Mouse (Mus musculus) forebrain, embryonic 16.5 days (tissue): ENCODE measurements around the gene Rnf111. TPM values are rescaled to one million over a fixed set of nuclear protein-coding genes. Genes with fewer than 3 reads are reported as not detected.

Experiments
- ATAC-seq: fragments of 200-750 bp; cut with Nextera tagmentation; 2 replicates; pipeline ENCODE4 v1.8.0; 2017; ENCODE audit warnings: mild to moderate bottlenecking, moderate library complexity
- H3K27ac ChIP-seq: fragments of 300-500 bp; sonication (generic); 2 replicates; pipeline ENCODE4 v1.5.1; 2014; ENCODE audit warnings: low read length, control low read depth
- H3K27me3 ChIP-seq: fragments of 300-500 bp; sonication (generic); replicated peaks from 2 replicates; pipeline ENCODE4 v1.6.1; 2014; ENCODE audit warnings: low read length; ENCODE audit not compliant: control insufficient read depth, insufficient read depth
- H3K36me3 ChIP-seq: fragments of 300-500 bp; sonication (generic); 2 replicates; pipeline ENCODE4 v1.6.1; 2014; ENCODE audit not compliant: control insufficient read depth, insufficient read depth
- H3K4me1 ChIP-seq: fragments of 300-500 bp; sonication (generic); replicated peaks from 2 replicates; pipeline ENCODE4 v1.6.1; 2014; ENCODE audit warnings: low read length; ENCODE audit not compliant: control insufficient read depth, insufficient read depth
- H3K4me2 ChIP-seq: fragments of 300-500 bp; sonication (generic); 2 replicates; pipeline ENCODE4 v1.6.1; 2014; ENCODE audit warnings: mild to moderate bottlenecking, low read length, control low read depth
- H3K4me3 ChIP-seq: fragments of 300-500 bp; sonication (generic); replicated peaks from 2 replicates; pipeline ENCODE4 v1.5.1; 2014; ENCODE audit warnings: mild to moderate bottlenecking, low read length, control low read depth
- H3K9ac ChIP-seq: fragments of 300-500 bp; sonication (generic); replicated peaks from 2 replicates; pipeline ENCODE4 v1.6.1; 2014; ENCODE audit warnings: low read depth, low read length, control low read depth
- H3K9me3 ChIP-seq: fragments of 300-500 bp; sonication (generic); 2 replicates; pipeline ENCODE4 v1.6.1; 2016; ENCODE audit warnings: low read length; ENCODE audit not compliant: control insufficient read depth
- WGBS: fragments of 180-500 bp; shearing (Covaris S2); extraction: QIAGEN DNeasy Blood & Tissue Kit; methylation state at CpG from one replicate; pipeline ENCODE4 v1.1.7; 2014; 5-methylcytosine and 5-hydroxymethylcytosine counted together
- polyA plus RNA-seq: library from polyadenylated mRNA; unstranded; fragments of >200 nt; fragmentation: Nextera tagmentation; extraction: Ambion mirVana; gene quantifications from 2 replicates; pipeline ENCODE4 v1.2.1, GENCODE M21; 2015

Rnf111 gene
- polyA plus RNA-seq, 1 experiment from 2014 or later, result 37.3 TPM

GRCm38 (mm10) chr9:70391660-70392562 lies 111.6 kb downstream of the Rnf111 start:
- Histone ChIP-seq H3K36me3 (no peaks in the 10 kb centered on the region), H3K27me3 (no peaks in the 10 kb centered on the region), H3K9me3 (no peaks in the 10 kb centered on the region), H3K9ac (no peak overlapping the region), H3K27ac (no peak overlapping the region), H3K4me2 (no peak overlapping the region), H3K4me3 (no peak overlapping the region), H3K4me1 (peaks cover 8% of the 10 kb centered on the region)
- 0 out of 2 replicates have a peak, but pooled peaks have one; percentile 12 for ATAC-seq
- 77% methylated on average over 12 of the region's 12 CpGs for WGBS

GRCm38 (mm10) chr9:70391042-70391441 lies 112.5 kb downstream of the Rnf111 start:
- H3K9me3 ChIP-seq, result no peaks in the 10 kb centered on the region
- no peak overlapping the region for H3K9ac ChIP-seq
- H3K27me3 ChIP-seq, result no peaks in the 10 kb centered on the region
- no peaks in the 10 kb centered on the region for H3K36me3 ChIP-seq
- WGBS, result 90% methylated on average over 5 of the region's 5 CpGs
- H3K4me2 ChIP-seq, result no peak overlapping the region
- peaks cover 8% of the 10 kb centered on the region for H3K4me1 ChIP-seq
- no peak overlapping the region for H3K27ac ChIP-seq
- H3K4me3 ChIP-seq, result no peak overlapping the region
- ATAC-seq, result no peak

- WGBS, result 92% methylated on average over 3 of the region's 3 CpGs
- no peaks in the 10 kb centered on the region for H3K36me3 ChIP-seq
Observed at GRCm38 (mm10) chr9:70389548-70389947, 114.0 kb downstream of the Rnf111 start.

GRCm38 (mm10) chr9:70387410-70388119 lies 116.0 kb downstream of the Rnf111 start:
- H3K27me3 ChIP-seq, result no peaks in the 10 kb centered on the region
- H3K4me1 ChIP-seq, result peaks cover 8% of the 10 kb centered on the region
- ATAC-seq, result no peak
- no peak overlapping the region for H3K27ac ChIP-seq
- WGBS, result 73% methylated on average over 4 of the region's 4 CpGs
- H3K4me3 ChIP-seq, result no peak overlapping the region
- H3K9ac ChIP-seq, result no peak overlapping the region
- no peaks in the 10 kb centered on the region for H3K36me3 ChIP-seq
- no peaks in the 10 kb centered on the region for H3K9me3 ChIP-seq
- no peak overlapping the region for H3K4me2 ChIP-seq

More at GRCm38 (mm10) chr9:70389548-70389947, 114.0 kb downstream of the Rnf111 start:
- Histone ChIP-seq H3K4me2 (no peak overlapping the region), H3K4me3 (no peak overlapping the region), H3K27me3 (no peaks in the 10 kb centered on the region), H3K4me1 (peaks cover 8% of the 10 kb centered on the region), H3K27ac (no peak overlapping the region), H3K9ac (no peak overlapping the region), H3K9me3 (no peaks in the 10 kb centered on the region)
- ATAC-seq, result no peak

- H3K9me3 ChIP-seq, result no peaks in the 10 kb centered on the region
- H3K27me3 ChIP-seq, result no peaks in the 10 kb centered on the region
- H3K4me1 ChIP-seq, result peaks cover 3% of the 10 kb centered on the region
- no peak for ATAC-seq
- no peak overlapping the region for H3K9ac ChIP-seq
- H3K4me3 ChIP-seq, result no peak overlapping the region
- no peak overlapping the region for H3K4me2 ChIP-seq
- no peaks in the 10 kb centered on the region for H3K36me3 ChIP-seq
- WGBS, result 92% methylated on average over 18 of the region's 18 CpGs
- no peak overlapping the region for H3K27ac ChIP-seq
Observed at GRCm38 (mm10) chr9:70384958-70385728, 118.4 kb downstream of the Rnf111 start.

GRCm38 (mm10) chr9:70384494-70384893 lies 119.0 kb downstream of the Rnf111 start:
- WGBS, result 98% methylated on average over 4 of the region's 4 CpGs
- Histone ChIP-seq H3K4me1 (peaks cover 3% of the 10 kb centered on the region), H3K36me3 (no peaks in the 10 kb centered on the region), H3K27me3 (no peaks in the 10 kb centered on the region), H3K27ac (no peak overlapping the region), H3K9me3 (no peaks in the 10 kb centered on the region), H3K4me2 (no peak overlapping the region), H3K4me3 (no peak overlapping the region), H3K9ac (no peak overlapping the region)
- no peak for ATAC-seq

GRCm38 (mm10) chr9:70383750-70384149 lies 119.8 kb downstream of the Rnf111 start:
- 70% methylated on average over 10 of the region's 10 CpGs for WGBS
- Histone ChIP-seq H3K36me3 (no peaks in the 10 kb centered on the region), H3K4me1 (peaks cover 3% of the 10 kb centered on the region), H3K9ac (no peak overlapping the region), H3K4me2 (no peak overlapping the region), H3K27ac (no peak overlapping the region), H3K4me3 (no peak overlapping the region), H3K9me3 (no peaks in the 10 kb centered on the region), H3K27me3 (no peaks in the 10 kb centered on the region)
- no peak for ATAC-seq

GRCm38 (mm10) chr9:70382091-70382490 lies 121.4 kb downstream of the Rnf111 start:
- ATAC-seq, result no peak
- Histone ChIP-seq H3K36me3 (no peaks in the 10 kb centered on the region), H3K27ac (no peak overlapping the region), H3K27me3 (no peaks in the 10 kb centered on the region), H3K4me3 (no peak overlapping the region), H3K9ac (no peak overlapping the region), H3K4me1 (no peaks in the 10 kb centered on the region), H3K4me2 (no peak overlapping the region), H3K9me3 (no peaks in the 10 kb centered on the region)
- WGBS, result 78% methylated on average over 12 of the region's 12 CpGs
